Mouse (Mus musculus) gastrocnemius, adult 2 months (tissue): Measurements from ENCODE around the gene Dlgap3. TPM values are rescaled to one million over a fixed set of nuclear protein-coding genes. Genes with fewer than 3 reads are reported as not detected.

ENCODE experiments used
- DNase-seq: peaks from one replicate; pipeline ENCODE4 v3.0.0; 2022
- H3K27ac ChIP-seq: fragments of 200-600 bp; 2 replicates; pipeline ENCODE4 v1.8.1; 2022; ENCODE audit warnings: mild to moderate bottlenecking
- H3K4me3 ChIP-seq: fragments of 200-600 bp; 2 replicates; pipeline ENCODE4 v1.8.1; 2022; ENCODE audit warnings: mild to moderate bottlenecking, moderate library complexity
- CTCF ChIP-seq: fragments of 200-600 bp; IDR thresholded peaks from 2 replicates; pipeline ENCODE4 v1.8.1; 2022; ENCODE audit warnings: antibody characterized with exemption, mild to moderate bottlenecking, moderate library complexity
- intact Hi-C: fragments of 180-260 bp; cut with DNase I; formaldehyde crosslinking; loops from one replicate; pipeline ENCODE4 v1.15.1; 2025
- total RNA-seq, 2 experiments: library from RNA; stranded (reverse); gene quantifications; 2 replicates each; pipeline ENCODE4 v1.2.3; 2021

Dlgap3 gene
- total RNA-seq, 2 experiments from 2014 or later, result not detected

GRCm38 (mm10) chr4:127232028-127232427 is 63.0 kb downstream of the Dlgap3 start:
- no peak overlapping the region for H3K27ac ChIP-seq
- intact Hi-C loops, result no loop called here
- no peak overlapping the region for H3K4me3 ChIP-seq
- no peak for TF ChIP-seq CTCF
- DNase-seq, result no peak

GRCm38 (mm10) chr4:127232551-127232950 is 63.5 kb downstream of the Dlgap3 start:
- TF ChIP-seq CTCF, result no peak
- Histone ChIP-seq H3K4me3 (no peak overlapping the region), H3K27ac (no peak overlapping the region)
- no peak for DNase-seq
- intact Hi-C loops, result no loop called here

- no peak for DNase-seq
- TF ChIP-seq CTCF, result no peak
- Histone ChIP-seq H3K4me3 (no peak overlapping the region), H3K27ac (no peak overlapping the region)
- intact Hi-C loops, result no loop called here
Observed at GRCm38 (mm10) chr4:127233416-127234125, 64.6 kb downstream of the Dlgap3 start.

GRCm38 (mm10) chr4:127235742-127236487 is 66.9 kb downstream of the Dlgap3 start:
- Histone ChIP-seq H3K4me3 (peak overlapping the region; percentile 88), H3K27ac (peak overlapping the region; percentile 75)
- peak; percentile 89 for DNase-seq
- peak; percentile 66 for TF ChIP-seq CTCF
- intact Hi-C loops, result loop anchor here (1.0 kb wide), 1 partner anchor 83 kb away; no protein-coding TSS in a partner anchor

GRCm38 (mm10) chr4:127236631-127237030 is 67.6 kb downstream of the Dlgap3 start:
- peak; percentile 25 for DNase-seq
- Histone ChIP-seq H3K27ac (peak overlapping the region; percentile 75; the same call in 1 of the 2 replicates), H3K4me3 (peak overlapping the region; percentile 88)
- intact Hi-C loops, result loop anchor here (1.0 kb wide), 1 partner anchor 83 kb away; no protein-coding TSS in a partner anchor
- no peak for TF ChIP-seq CTCF

- no peak for DNase-seq
- no peak for TF ChIP-seq CTCF
- intact Hi-C loops, result no loop called here
- Histone ChIP-seq H3K27ac (no peak overlapping the region), H3K4me3 (no peak overlapping the region)
Observed at GRCm38 (mm10) chr4:127237271-127237670, 68.3 kb downstream of the Dlgap3 start.

GRCm38 (mm10) chr4:127242696-127243095 is 73.7 kb downstream of the Dlgap3 start:
- DNase-seq, result no peak
- intact Hi-C loops, result loop anchor here (10.0 kb wide), 1 partner anchor 688 kb away; the partner anchor contains the start of gene Clspn
- no peak overlapping the region for H3K27ac ChIP-seq
- TF ChIP-seq CTCF, result no peak
- no peak overlapping the region for H3K4me3 ChIP-seq

GRCm38 (mm10) chr4:127243552-127243951 is 74.5 kb downstream of the Dlgap3 start, which contains the start of gene Smim12:
Gene Smim12 (plus strand): TSS chr4:127243784.
- DNase-seq, result peak; percentile 99
- intact Hi-C loops, result loop anchor here (10.0 kb wide), 1 partner anchor 689 kb away; the partner anchor contains the start of gene Clspn
- H3K4me3 ChIP-seq, result peak within 1 kb of the TSS; percentile 92
- peak; percentile 97 for TF ChIP-seq CTCF
- H3K27ac ChIP-seq, result peak within 1 kb of the TSS; percentile 93

GRCm38 (mm10) chr4:127243953-127244352 is 74.9 kb downstream of the Dlgap3 start:
- intact Hi-C loops, result loop anchor here (10.0 kb wide), 1 partner anchor 689 kb away; the partner anchor contains the start of gene Clspn
- Histone ChIP-seq H3K27ac (peak overlapping the region; percentile 93), H3K4me3 (peak overlapping the region; percentile 92)
- DNase-seq, result no peak
- TF ChIP-seq CTCF, result no peak

- peak; percentile 93 for DNase-seq
- TF ChIP-seq CTCF, result peak; percentile 96
- Histone ChIP-seq H3K27ac (peak overlapping the region; percentile 9; the same call in 1 of the 2 replicates), H3K4me3 (no peak overlapping the region)
- intact Hi-C loops, result loop anchor here (1.0 to 10.0 kb wide), 3 partner anchors 69 to 695 kb away; partner anchors contain the start of genes Clspn and Zmym6
Observed at GRCm38 (mm10) chr4:127249701-127250349, 80.8 kb downstream of the Dlgap3 start.

GRCm38 (mm10) chr4:127251963-127252585 is 83.1 kb downstream of the Dlgap3 start:
- DNase-seq, result peak; percentile 73
- H3K4me3 ChIP-seq, result peak overlapping the region; percentile 47
- peak overlapping the region; percentile 62 for H3K27ac ChIP-seq
- no peak for TF ChIP-seq CTCF
- intact Hi-C loops, result no loop called here

GRCm38 (mm10) chr4:127256739-127257138 is 87.7 kb downstream of the Dlgap3 start:
- intact Hi-C loops, result no loop called here
- no peak for TF ChIP-seq CTCF
- Histone ChIP-seq H3K4me3 (no peak overlapping the region), H3K27ac (peak overlapping the region; percentile 43; the same call in 1 of the 2 replicates)
- DNase-seq, result peak; percentile 31
